Mouse (Mus musculus): ENCODE measurements around the gene Prdx6b. TPM values are rescaled to one million over a fixed set of nuclear protein-coding genes. Genes with fewer than 3 reads are reported as not detected.

Prdx6b gene
- not detected in 2 replicates for polyA plus RNA-seq (2014; fragmentation: Nextera tagmentation; extraction: Ambion mirVana)

GRCm38 (mm10) chr2:80292172-80292571 is at the start of gene Prdx6b:
Gene Prdx6b (plus strand): TSS chr2:80292472.
- no peak within 1 kb of the TSS for H3K27ac ChIP-seq (replicated peaks; ENCODE audit: low read depth, low read length)
- no peak for DNase-seq (ENCODE audit: low spot score)
- no peak for ATAC-seq (ENCODE audit: insufficient number of reproducible peaks, low FRiP score, low TSS enrichment, low read depth)
- H3K9ac ChIP-seq (ENCODE audit: low read length), result no peak within 1 kb of the TSS
- no peaks in the 10 kb centered on the region for H3K4me1 ChIP-seq (ENCODE audit: control insufficient read depth, insufficient read depth, low read length)
- WGBS, result 88% methylated on average over 8 of the region's 8 CpGs
- H3K4me3 ChIP-seq (ENCODE audit: low read depth, low read length), result no peak within 1 kb of the TSS
- no peaks in the 10 kb centered on the region for H3K9me3 ChIP-seq (ENCODE audit: control insufficient read depth, low read length)
- no peaks in the 10 kb centered on the region for H3K36me3 ChIP-seq (ENCODE audit: control insufficient read depth, insufficient read depth, low read length)
- H3K27me3 ChIP-seq (ENCODE audit: control insufficient read depth, insufficient read depth, low read length), result no peaks in the 10 kb centered on the region
- H3K4me2 ChIP-seq (ENCODE audit: low read depth, severe bottlenecking), result no peak within 1 kb of the TSS

GRCm38 (mm10) chr2:80247466-80247865 is 44.8 kb upstream of the Prdx6b start:
- Histone ChIP-seq H3K4me3 (ENCODE audit: low read depth, low read length) (no peak overlapping the region), H3K4me1 (ENCODE audit: control insufficient read depth, insufficient read depth, low read length) (no peaks in the 10 kb centered on the region), H3K27ac (replicated peaks; ENCODE audit: low read depth, low read length) (no peak overlapping the region), H3K9me3 (ENCODE audit: control insufficient read depth, low read length) (no peaks in the 10 kb centered on the region), H3K27me3 (ENCODE audit: control insufficient read depth, insufficient read depth, low read length) (no peaks in the 10 kb centered on the region), H3K4me2 (ENCODE audit: low read depth, severe bottlenecking) (no peak overlapping the region), H3K9ac (ENCODE audit: low read length) (no peak overlapping the region), H3K36me3 (ENCODE audit: control insufficient read depth, insufficient read depth, low read length) (no peaks in the 10 kb centered on the region)
- DNase-seq (ENCODE audit: low spot score) (no peak), ATAC-seq (ENCODE audit: insufficient number of reproducible peaks, low FRiP score, low TSS enrichment, low read depth) (no peak)
- 93% methylated on average over 3 of the region's 3 CpGs for WGBS

GRCm38 (mm10) chr2:80247868-80248267 is 44.4 kb upstream of the Prdx6b start:
- no peak overlapping the region for H3K4me2 ChIP-seq (ENCODE audit: low read depth, severe bottlenecking)
- no peaks in the 10 kb centered on the region for H3K4me1 ChIP-seq (ENCODE audit: control insufficient read depth, insufficient read depth, low read length)
- no peak for ATAC-seq (ENCODE audit: insufficient number of reproducible peaks, low FRiP score, low TSS enrichment, low read depth)
- H3K36me3 ChIP-seq (ENCODE audit: control insufficient read depth, insufficient read depth, low read length), result no peaks in the 10 kb centered on the region
- no peak for DNase-seq (ENCODE audit: low spot score)
- no peak overlapping the region for H3K4me3 ChIP-seq (ENCODE audit: low read depth, low read length)
- H3K9me3 ChIP-seq (ENCODE audit: control insufficient read depth, low read length), result no peaks in the 10 kb centered on the region
- no peak overlapping the region for H3K9ac ChIP-seq (ENCODE audit: low read length)
- H3K27me3 ChIP-seq (ENCODE audit: control insufficient read depth, insufficient read depth, low read length), result no peaks in the 10 kb centered on the region
- no peak overlapping the region for H3K27ac ChIP-seq (replicated peaks; ENCODE audit: low read depth, low read length)

- 90% methylated on average over 3 of the region's 3 CpGs for WGBS
- ATAC-seq (ENCODE audit: insufficient number of reproducible peaks, low FRiP score, low TSS enrichment, low read depth) (no peak), DNase-seq (ENCODE audit: low spot score) (no peak)
- H3K27ac ChIP-seq (replicated peaks; ENCODE audit: low read depth, low read length), result no peak overlapping the region
- no peaks in the 10 kb centered on the region for H3K36me3 ChIP-seq (ENCODE audit: control insufficient read depth, insufficient read depth, low read length)
- H3K27me3 ChIP-seq (ENCODE audit: control insufficient read depth, insufficient read depth, low read length), result no peaks in the 10 kb centered on the region
- H3K4me3 ChIP-seq (ENCODE audit: low read depth, low read length), result no peak overlapping the region
- no peaks in the 10 kb centered on the region for H3K9me3 ChIP-seq (ENCODE audit: control insufficient read depth, low read length)
- H3K4me1 ChIP-seq (ENCODE audit: control insufficient read depth, insufficient read depth, low read length), result no peaks in the 10 kb centered on the region
- H3K4me2 ChIP-seq (ENCODE audit: low read depth, severe bottlenecking), result no peak overlapping the region
- no peak overlapping the region for H3K9ac ChIP-seq (ENCODE audit: low read length)
Observed at GRCm38 (mm10) chr2:80259888-80260672, 32.2 kb upstream of the Prdx6b start.

- Histone ChIP-seq H3K9me3 (ENCODE audit: control insufficient read depth, low read length) (no peaks in the 10 kb centered on the region), H3K27ac (replicated peaks; ENCODE audit: low read depth, low read length) (no peak overlapping the region), H3K4me3 (ENCODE audit: low read depth, low read length) (no peak overlapping the region), H3K4me1 (ENCODE audit: control insufficient read depth, insufficient read depth, low read length) (no peaks in the 10 kb centered on the region), H3K36me3 (ENCODE audit: control insufficient read depth, insufficient read depth, low read length) (no peaks in the 10 kb centered on the region), H3K9ac (ENCODE audit: low read length) (no peak overlapping the region), H3K4me2 (ENCODE audit: low read depth, severe bottlenecking) (no peak overlapping the region), H3K27me3 (ENCODE audit: control insufficient read depth, insufficient read depth, low read length) (no peaks in the 10 kb centered on the region)
- 20% methylated on average over 11 of the region's 11 CpGs for WGBS
- ATAC-seq (ENCODE audit: insufficient number of reproducible peaks, low FRiP score, low TSS enrichment, low read depth) (no peak), DNase-seq (ENCODE audit: low spot score) (peak; percentile 73)
Observed at GRCm38 (mm10) chr2:80266894-80267293, 25.4 kb upstream of the Prdx6b start.

GRCm38 (mm10) chr2:80268053-80268452 is 24.2 kb upstream of the Prdx6b start:
- Histone ChIP-seq H3K4me2 (ENCODE audit: low read depth, severe bottlenecking) (no peak overlapping the region), H3K4me1 (ENCODE audit: control insufficient read depth, insufficient read depth, low read length) (no peaks in the 10 kb centered on the region), H3K27me3 (ENCODE audit: control insufficient read depth, insufficient read depth, low read length) (no peaks in the 10 kb centered on the region), H3K4me3 (ENCODE audit: low read depth, low read length) (no peak overlapping the region), H3K9ac (ENCODE audit: low read length) (no peak overlapping the region), H3K36me3 (ENCODE audit: control insufficient read depth, insufficient read depth, low read length) (no peaks in the 10 kb centered on the region), H3K9me3 (ENCODE audit: control insufficient read depth, low read length) (no peaks in the 10 kb centered on the region), H3K27ac (replicated peaks; ENCODE audit: low read depth, low read length) (no peak overlapping the region)
- ATAC-seq (ENCODE audit: insufficient number of reproducible peaks, low FRiP score, low TSS enrichment, low read depth) (no peak), DNase-seq (ENCODE audit: low spot score) (no peak)
- WGBS, result 53% methylated on average over 4 of the region's 4 CpGs

GRCm38 (mm10) chr2:80271431-80271830 is 20.8 kb upstream of the Prdx6b start:
- Histone ChIP-seq H3K4me2 (ENCODE audit: low read depth, severe bottlenecking) (no peak overlapping the region), H3K4me3 (ENCODE audit: low read depth, low read length) (no peak overlapping the region), H3K4me1 (ENCODE audit: control insufficient read depth, insufficient read depth, low read length) (no peaks in the 10 kb centered on the region), H3K27ac (replicated peaks; ENCODE audit: low read depth, low read length) (no peak overlapping the region), H3K9me3 (ENCODE audit: control insufficient read depth, low read length) (no peaks in the 10 kb centered on the region), H3K36me3 (ENCODE audit: control insufficient read depth, insufficient read depth, low read length) (no peaks in the 10 kb centered on the region), H3K27me3 (ENCODE audit: control insufficient read depth, insufficient read depth, low read length) (no peaks in the 10 kb centered on the region), H3K9ac (ENCODE audit: low read length) (no peak overlapping the region)
- WGBS, result 64% methylated on average over 1 of the region's 1 CpGs
- DNase-seq (ENCODE audit: low spot score) (no peak), ATAC-seq (ENCODE audit: insufficient number of reproducible peaks, low FRiP score, low TSS enrichment, low read depth) (no peak)

- Histone ChIP-seq H3K9me3 (ENCODE audit: control insufficient read depth, low read length) (no peaks in the 10 kb centered on the region), H3K4me1 (ENCODE audit: control insufficient read depth, insufficient read depth, low read length) (no peaks in the 10 kb centered on the region), H3K9ac (ENCODE audit: low read length) (no peak overlapping the region), H3K27ac (replicated peaks; ENCODE audit: low read depth, low read length) (no peak overlapping the region), H3K4me2 (ENCODE audit: low read depth, severe bottlenecking) (no peak overlapping the region), H3K27me3 (ENCODE audit: control insufficient read depth, insufficient read depth, low read length) (no peaks in the 10 kb centered on the region), H3K4me3 (ENCODE audit: low read depth, low read length) (no peak overlapping the region), H3K36me3 (ENCODE audit: control insufficient read depth, insufficient read depth, low read length) (no peaks in the 10 kb centered on the region)
- no peak for ATAC-seq (ENCODE audit: insufficient number of reproducible peaks, low FRiP score, low TSS enrichment, low read depth)
- WGBS, result 91% methylated on average over 3 of the region's 3 CpGs
- no peak for DNase-seq (ENCODE audit: low spot score)
Observed at GRCm38 (mm10) chr2:80273038-80273437, 19.2 kb upstream of the Prdx6b start.

- no peaks in the 10 kb centered on the region for H3K4me1 ChIP-seq (ENCODE audit: control insufficient read depth, insufficient read depth, low read length)
- no peak overlapping the region for H3K4me2 ChIP-seq (ENCODE audit: low read depth, severe bottlenecking)
- H3K36me3 ChIP-seq (ENCODE audit: control insufficient read depth, insufficient read depth, low read length), result no peaks in the 10 kb centered on the region
- H3K9ac ChIP-seq (ENCODE audit: low read length), result no peak overlapping the region
- no peak overlapping the region for H3K4me3 ChIP-seq (ENCODE audit: low read depth, low read length)
- no peak overlapping the region for H3K27ac ChIP-seq (replicated peaks; ENCODE audit: low read depth, low read length)
- no peaks in the 10 kb centered on the region for H3K27me3 ChIP-seq (ENCODE audit: control insufficient read depth, insufficient read depth, low read length)
- ATAC-seq (ENCODE audit: insufficient number of reproducible peaks, low FRiP score, low TSS enrichment, low read depth) (no peak), DNase-seq (ENCODE audit: low spot score) (no peak)
- 78% methylated on average over 4 of the region's 4 CpGs for WGBS
- H3K9me3 ChIP-seq (ENCODE audit: control insufficient read depth, low read length), result no peaks in the 10 kb centered on the region
Observed at GRCm38 (mm10) chr2:80273763-80274162, 18.5 kb upstream of the Prdx6b start.
